Mouse (Mus musculus) neural tube, embryonic 14.5 days (tissue): ENCODE measurements around the gene Gm36028. TPM values are rescaled to one million over a fixed set of nuclear protein-coding genes. Genes with fewer than 3 reads are reported as not detected.

Experiments
- ATAC-seq: fragments of 200-750 bp; cut with Nextera tagmentation; 2 replicates; pipeline ENCODE4 v1.8.0; 2017; ENCODE audit warnings: low read depth, mild to moderate bottlenecking, moderate TSS enrichment, moderate library complexity
- H3K27ac ChIP-seq: fragments of 300-500 bp; sonication (generic); 2 replicates; pipeline ENCODE4 v1.5.1; 2014; ENCODE audit warnings: low read depth, mild to moderate bottlenecking, control low read depth, low read length, moderate library complexity, mixed read lengths
- H3K27me3 ChIP-seq: fragments of 300-500 bp; sonication (generic); 2 replicates; pipeline ENCODE4 v1.6.1; 2014; ENCODE audit warnings: low read length; ENCODE audit not compliant: control insufficient read depth, insufficient read depth
- H3K36me3 ChIP-seq: fragments of 300-500 bp; sonication (generic); 2 replicates; pipeline ENCODE4 v1.6.1; 2014; ENCODE audit warnings: low read length, mixed read lengths; ENCODE audit not compliant: control insufficient read depth, insufficient read depth
- H3K4me1 ChIP-seq: fragments of 300-500 bp; sonication (generic); 2 replicates; pipeline ENCODE4 v1.6.1; 2014; ENCODE audit warnings: low read length; ENCODE audit not compliant: control insufficient read depth, insufficient read depth
- H3K4me2 ChIP-seq: fragments of 300-500 bp; sonication (generic); 2 replicates; pipeline ENCODE4 v1.6.1; 2014; ENCODE audit warnings: mild to moderate bottlenecking, low read depth, low read length, control low read depth
- H3K4me3 ChIP-seq: fragments of 300-500 bp; sonication (generic); 2 replicates; pipeline ENCODE4 v1.5.1; 2014; ENCODE audit warnings: low read depth, low read length, control low read depth, mixed read lengths
- H3K9ac ChIP-seq: fragments of 300-500 bp; sonication (generic); replicated peaks from 2 replicates; pipeline ENCODE4 v1.6.1; 2014; ENCODE audit warnings: low read depth, mild to moderate bottlenecking, control low read depth, low read length, mixed read lengths
- H3K9me3 ChIP-seq: fragments of 300-500 bp; sonication (generic); 2 replicates; pipeline ENCODE4 v1.6.1; 2016; ENCODE audit warnings: low read length; ENCODE audit not compliant: control insufficient read depth
- WGBS: fragments of 180-500 bp; shearing (Covaris S2); extraction: QIAGEN DNeasy Blood & Tissue Kit; methylation state at CpG from one replicate; pipeline ENCODE4 v1.1.7; 2014; 5-methylcytosine and 5-hydroxymethylcytosine counted together
- polyA plus RNA-seq: library from polyadenylated mRNA; unstranded; fragments of >200 nt; fragmentation: Nextera tagmentation; extraction: Ambion mirVana; gene quantifications from 2 replicates; pipeline ENCODE4 v1.2.1, GENCODE M21; 2014

The Gm36028 gene
- polyA plus RNA-seq, 1 experiment from 2014 or later: 0.37 TPM

GRCm38 (mm10) chr16:37867791-37868505 is 7.0 kb upstream of the Gm36028 start, which contains the start of gene Lrrc58:
TSS of gene Lrrc58 (plus strand) at chr16:37868389.
- peak within 1 kb of the TSS; percentile 76 for H3K4me2 ChIP-seq
- H3K4me3 ChIP-seq: peak within 1 kb of the TSS; percentile 84
- no peaks in the 10 kb centered on the region for H3K9me3 ChIP-seq
- H3K36me3 ChIP-seq: no peaks in the 10 kb centered on the region
- ATAC-seq: peak; percentile 96
- under 1% methylated on average over 77 of the region's 86 CpGs for WGBS
- H3K4me1 ChIP-seq: peaks cover 22% of the 10 kb centered on the region
- H3K9ac ChIP-seq: peak within 1 kb of the TSS; percentile 95
- H3K27me3 ChIP-seq: no peaks in the 10 kb centered on the region
- peak within 1 kb of the TSS; percentile 100 for H3K27ac ChIP-seq

GRCm38 (mm10) chr16:37865841-37866240 is 4.9 kb upstream of the Gm36028 start:
- no peak overlapping the region for H3K4me3 ChIP-seq
- ATAC-seq: no peak
- H3K27me3 ChIP-seq: no peaks in the 10 kb centered on the region
- no peak overlapping the region for H3K4me2 ChIP-seq
- WGBS: 81% methylated on average over 9 of the region's 9 CpGs
- no peak overlapping the region for H3K9ac ChIP-seq
- H3K27ac ChIP-seq: no peak overlapping the region
- no peaks in the 10 kb centered on the region for H3K9me3 ChIP-seq
- H3K4me1 ChIP-seq: peaks cover 10% of the 10 kb centered on the region
- no peaks in the 10 kb centered on the region for H3K36me3 ChIP-seq

GRCm38 (mm10) chr16:37863876-37864275 is 2.9 kb upstream of the Gm36028 start:
- H3K4me2 ChIP-seq: no peak overlapping the region
- no peak for ATAC-seq
- 80% methylated on average over 3 of the region's 3 CpGs for WGBS
- H3K36me3 ChIP-seq: no peaks in the 10 kb centered on the region
- H3K27ac ChIP-seq: no peak overlapping the region
- no peak overlapping the region for H3K4me3 ChIP-seq
- no peaks in the 10 kb centered on the region for H3K9me3 ChIP-seq
- no peak overlapping the region for H3K9ac ChIP-seq
- no peaks in the 10 kb centered on the region for H3K4me1 ChIP-seq
- no peaks in the 10 kb centered on the region for H3K27me3 ChIP-seq

- Histone ChIP-seq H3K4me2 (no peak overlapping the region), H3K4me3 (no peak overlapping the region), H3K27ac (no peak overlapping the region), H3K4me1 (no peaks in the 10 kb centered on the region), H3K9me3 (no peaks in the 10 kb centered on the region), H3K27me3 (no peaks in the 10 kb centered on the region), H3K36me3 (no peaks in the 10 kb centered on the region), H3K9ac (no peak overlapping the region)
- no peak for ATAC-seq
- 85% methylated on average over 7 of the region's 7 CpGs for WGBS
These were observed 733 bp downstream of the Gm36028 start for GRCm38 (mm10) chr16:37860213-37860612.

GRCm38 (mm10) chr16:37857495-37857894 is 3.5 kb downstream of the Gm36028 start:
- Histone ChIP-seq H3K4me2 (no peak overlapping the region), H3K36me3 (no peaks in the 10 kb centered on the region), H3K27me3 (no peaks in the 10 kb centered on the region), H3K4me3 (no peak overlapping the region), H3K9ac (no peak overlapping the region), H3K4me1 (no peaks in the 10 kb centered on the region), H3K9me3 (no peaks in the 10 kb centered on the region), H3K27ac (no peak overlapping the region)
- ATAC-seq: no peak
- whole genome bisulfite sequencing: 57% methylated on average over 8 of the region's 8 CpGs

GRCm38 (mm10) chr16:37856327-37856726 is 4.6 kb downstream of the Gm36028 start:
- no peak overlapping the region for H3K4me2 ChIP-seq
- H3K9ac ChIP-seq: no peak overlapping the region
- H3K36me3 ChIP-seq: no peaks in the 10 kb centered on the region
- no peaks in the 10 kb centered on the region for H3K4me1 ChIP-seq
- WGBS: 76% methylated on average over 3 of the region's 3 CpGs
- H3K27me3 ChIP-seq: no peaks in the 10 kb centered on the region
- H3K9me3 ChIP-seq: no peaks in the 10 kb centered on the region
- no peak overlapping the region for H3K27ac ChIP-seq
- H3K4me3 ChIP-seq: no peak overlapping the region
- ATAC-seq: no peak

- Histone ChIP-seq H3K4me2 (no peak overlapping the region), H3K4me3 (no peak overlapping the region), H3K36me3 (no peaks in the 10 kb centered on the region), H3K27me3 (no peaks in the 10 kb centered on the region), H3K9me3 (no peaks in the 10 kb centered on the region), H3K27ac (no peak overlapping the region), H3K9ac (no peak overlapping the region), H3K4me1 (no peaks in the 10 kb centered on the region)
- ATAC-seq: no peak
- 80% methylated on average over 8 of the region's 8 CpGs for WGBS
These were observed 5.4 kb downstream of the Gm36028 start for GRCm38 (mm10) chr16:37855583-37855982.

- H3K4me3 ChIP-seq: no peak overlapping the region
- H3K4me2 ChIP-seq: no peak overlapping the region
- no peaks in the 10 kb centered on the region for H3K9me3 ChIP-seq
- ATAC-seq: no peak
- H3K27ac ChIP-seq: no peak overlapping the region
- no peaks in the 10 kb centered on the region for H3K4me1 ChIP-seq
- H3K36me3 ChIP-seq: no peaks in the 10 kb centered on the region
- 83% methylated on average over 5 of the region's 5 CpGs for WGBS
- H3K9ac ChIP-seq: no peak overlapping the region
- no peaks in the 10 kb centered on the region for H3K27me3 ChIP-seq
These were observed 6.4 kb downstream of the Gm36028 start for GRCm38 (mm10) chr16:37854593-37854992.

- 77% methylated on average over 14 of the region's 14 CpGs for WGBS
- no peak for ATAC-seq
- no peaks in the 10 kb centered on the region for H3K27me3 ChIP-seq
- no peak overlapping the region for H3K9ac ChIP-seq
- H3K27ac ChIP-seq: no peak overlapping the region
- H3K36me3 ChIP-seq: no peaks in the 10 kb centered on the region
- H3K4me1 ChIP-seq: no peaks in the 10 kb centered on the region
- H3K4me3 ChIP-seq: no peak overlapping the region
- no peak overlapping the region for H3K4me2 ChIP-seq
- H3K9me3 ChIP-seq: no peaks in the 10 kb centered on the region
These were observed 6.9 kb downstream of the Gm36028 start for GRCm38 (mm10) chr16:37854054-37854453.
